Mouse (Mus musculus): ENCODE results near the gene Fndc9. TPM values are rescaled to one million over a fixed set of nuclear protein-coding genes. Genes with fewer than 3 reads are reported as not detected.
A peak's percentile ranks its signal among the peaks of the same experiment; 100 is the strongest.

The Fndc9 gene
- total and polyA plus RNA-seq, 2 experiments from 2014 or later = not detected

- no peaks in the 10 kb centered on the region for H3K9me3 ChIP-seq (replicated peaks; ENCODE audit: control insufficient read depth, low read length)
- DNase-seq (ENCODE audit: low spot score) = no peak
- no peak overlapping the region for H3K4me2 ChIP-seq (ENCODE audit: low read depth, low read length)
- H3K27ac ChIP-seq (ENCODE audit: low read depth) = no peak overlapping the region
- H3K4me1 ChIP-seq (ENCODE audit: control insufficient read depth, insufficient read depth) = peaks cover 18% of the 10 kb centered on the region
- H3K9ac ChIP-seq (replicated peaks; ENCODE audit: low read depth, low read length) = 0 out of 2 replicates have a peak overlapping the region, but pooled peaks have one; percentile 18
- no peaks in the 10 kb centered on the region for H3K27me3 ChIP-seq (ENCODE audit: control insufficient read depth, insufficient read depth, low read length)
- H3K36me3 ChIP-seq (replicated peaks; ENCODE audit: control insufficient read depth, insufficient read depth, low read length) = peaks cover 14% of the 10 kb centered on the region; the same call in 1 of the 2 replicates
- no peak for ATAC-seq (ENCODE audit: insufficient read depth, low read depth)
- TF ChIP-seq CTCF (IDR thresholded peaks at IDR 0.05; ENCODE audit: low read depth) (no peak), EP300 (IDR thresholded peaks at IDR 0.05; ENCODE audit: low read depth) (no peak)
- no peak overlapping the region for H3K4me3 ChIP-seq (ENCODE audit: low read depth, low read length)
- WGBS = 10% methylated on average over 10 of the region's 10 CpGs
Measured at GRCm38 (mm10) chr11:46202547-46202887, 32.8 kb upstream of the Fndc9 start.

GRCm38 (mm10) chr11:46204841-46205240 is 30.5 kb upstream of the Fndc9 start:
- TF ChIP-seq EP300 (IDR thresholded peaks at IDR 0.05; ENCODE audit: low read depth) = no peak
- no peak for TF ChIP-seq CTCF (IDR thresholded peaks at IDR 0.05; ENCODE audit: low read depth)
- Histone ChIP-seq H3K4me1 (ENCODE audit: control insufficient read depth, insufficient read depth) (peaks cover 18% of the 10 kb centered on the region), H3K36me3 (replicated peaks; ENCODE audit: control insufficient read depth, insufficient read depth, low read length) (peaks cover 10% of the 10 kb centered on the region; the same call in 1 of the 2 replicates), H3K9me3 (replicated peaks; ENCODE audit: control insufficient read depth, low read length) (no peaks in the 10 kb centered on the region), H3K9ac (replicated peaks; ENCODE audit: low read depth, low read length) (no peak overlapping the region), H3K4me3 (ENCODE audit: low read depth, low read length) (no peak overlapping the region), H3K4me2 (ENCODE audit: low read depth, low read length) (no peak overlapping the region), H3K27me3 (ENCODE audit: control insufficient read depth, insufficient read depth, low read length) (no peaks in the 10 kb centered on the region), H3K27ac (ENCODE audit: low read depth) (no peak overlapping the region; the same call in 1 of the 2 replicates)
- WGBS = 90% methylated on average over 9 of the region's 9 CpGs
- DNase-seq (ENCODE audit: low spot score) (no peak), ATAC-seq (ENCODE audit: insufficient read depth, low read depth) (no peak)

- no peak for DNase-seq (ENCODE audit: low spot score)
Measured at GRCm38 (mm10) chr11:46205639-46206409, 29.5 kb upstream of the Fndc9 start.

GRCm38 (mm10) chr11:46209884-46210283 is 25.4 kb upstream of the Fndc9 start:
- WGBS = 59% methylated on average over 2 of the region's 2 CpGs
- peaks cover 10% of the 10 kb centered on the region; the same call in 1 of the 2 replicates for H3K36me3 ChIP-seq (replicated peaks; ENCODE audit: control insufficient read depth, insufficient read depth, low read length)
- no peak for ATAC-seq (ENCODE audit: insufficient read depth, low read depth)
- no peak overlapping the region for H3K4me3 ChIP-seq (ENCODE audit: low read depth, low read length)
- DNase-seq (ENCODE audit: low spot score) = no peak
- H3K27me3 ChIP-seq (ENCODE audit: control insufficient read depth, insufficient read depth, low read length) = no peaks in the 10 kb centered on the region
- H3K4me2 ChIP-seq (ENCODE audit: low read depth, low read length) = no peak overlapping the region
- peaks cover 43% of the 10 kb centered on the region for H3K4me1 ChIP-seq (ENCODE audit: control insufficient read depth, insufficient read depth)
- no peak overlapping the region for H3K27ac ChIP-seq (ENCODE audit: low read depth)
- no peak overlapping the region for H3K9ac ChIP-seq (replicated peaks; ENCODE audit: low read depth, low read length)
- no peaks in the 10 kb centered on the region for H3K9me3 ChIP-seq (replicated peaks; ENCODE audit: control insufficient read depth, low read length)
- no peak for TF ChIP-seq CTCF (IDR thresholded peaks at IDR 0.05; ENCODE audit: low read depth)
- TF ChIP-seq EP300 (IDR thresholded peaks at IDR 0.05; ENCODE audit: low read depth) = no peak

More at GRCm38 (mm10) chr11:46205639-46206409, 29.5 kb upstream of the Fndc9 start:
- ATAC-seq (ENCODE audit: insufficient read depth, low read depth) = no peak
- no peak overlapping the region for H3K9ac ChIP-seq (replicated peaks; ENCODE audit: low read depth, low read length)
- H3K4me2 ChIP-seq (ENCODE audit: low read depth, low read length) = no peak overlapping the region
- 28% methylated on average over 17 of the region's 17 CpGs for WGBS
- peaks cover 20% of the 10 kb centered on the region for H3K4me1 ChIP-seq (ENCODE audit: control insufficient read depth, insufficient read depth)
- H3K27ac ChIP-seq (ENCODE audit: low read depth) = peak overlapping the region; percentile 25; the same call in 1 of the 2 replicates
- H3K9me3 ChIP-seq (replicated peaks; ENCODE audit: control insufficient read depth, low read length) = no peaks in the 10 kb centered on the region
- H3K4me3 ChIP-seq (ENCODE audit: low read depth, low read length) = no peak overlapping the region
- TF ChIP-seq CTCF (IDR thresholded peaks at IDR 0.05; ENCODE audit: low read depth) (no peak), EP300 (IDR thresholded peaks at IDR 0.05; ENCODE audit: low read depth) (no peak)
- peaks cover 10% of the 10 kb centered on the region; the same call in 1 of the 2 replicates for H3K36me3 ChIP-seq (replicated peaks; ENCODE audit: control insufficient read depth, insufficient read depth, low read length)
- no peaks in the 10 kb centered on the region for H3K27me3 ChIP-seq (ENCODE audit: control insufficient read depth, insufficient read depth, low read length)

GRCm38 (mm10) chr11:46211858-46212257 is 23.5 kb upstream of the Fndc9 start:
- no peaks in the 10 kb centered on the region for H3K9me3 ChIP-seq (replicated peaks; ENCODE audit: control insufficient read depth, low read length)
- H3K9ac ChIP-seq (replicated peaks; ENCODE audit: low read depth, low read length) = no peak overlapping the region
- H3K36me3 ChIP-seq (replicated peaks; ENCODE audit: control insufficient read depth, insufficient read depth, low read length) = peaks cover 10% of the 10 kb centered on the region; the same call in 1 of the 2 replicates
- 0 out of 2 replicates have a peak overlapping the region, but pooled peaks have one; percentile 5 for H3K27ac ChIP-seq (ENCODE audit: low read depth)
- H3K4me2 ChIP-seq (ENCODE audit: low read depth, low read length) = no peak overlapping the region
- no peak overlapping the region for H3K4me3 ChIP-seq (ENCODE audit: low read depth, low read length)
- H3K27me3 ChIP-seq (ENCODE audit: control insufficient read depth, insufficient read depth, low read length) = no peaks in the 10 kb centered on the region
- 23% methylated on average over 3 of the region's 3 CpGs for WGBS
- no peak for TF ChIP-seq CTCF (IDR thresholded peaks at IDR 0.05; ENCODE audit: low read depth)
- TF ChIP-seq EP300 (IDR thresholded peaks at IDR 0.05; ENCODE audit: low read depth) = no peak
- H3K4me1 ChIP-seq (ENCODE audit: control insufficient read depth, insufficient read depth) = peaks cover 40% of the 10 kb centered on the region
- DNase-seq (ENCODE audit: low spot score) (no peak), ATAC-seq (ENCODE audit: insufficient read depth, low read depth) (no peak)

Measured in heart, postnatal 0 days (tissue).